Mouse (Mus musculus): ENCODE data around the gene Usp10. TPM values are rescaled to one million over a fixed set of nuclear protein-coding genes. Genes with fewer than 3 reads are reported as not detected.

The Usp10 gene
- total and polyA plus RNA-seq, 2 experiments, result 42.6 to 94.1 TPM

GRCm38 (mm10) chr8:119888012-119888411 is 22.1 kb upstream of the Usp10 start:
- Histone ChIP-seq H3K79me2 (ENCODE audit: control insufficient read depth, insufficient read depth, low read length) (no peaks in the 10 kb centered on the region), H3K9ac (ENCODE audit: low read depth, low read length) (no peak overlapping the region), H3K36me3 (ENCODE audit: control insufficient read depth, insufficient read depth, low read length) (no peaks in the 10 kb centered on the region), H3K27ac (replicated peaks; ENCODE audit: insufficient read depth, low read depth, low read length) (no peak overlapping the region), H3K27me3 (ENCODE audit: control insufficient read depth, insufficient read depth, low read length) (no peaks in the 10 kb centered on the region), H3K4me1 (ENCODE audit: control insufficient read depth, insufficient read depth, low read length) (peaks cover 10% of the 10 kb centered on the region), H3K4me3 (ENCODE audit: insufficient read depth, low read depth, low read length) (no peak overlapping the region)
- no peak for TF ChIP-seq POLR2A (IDR thresholded peaks at IDR 0.05; ENCODE audit: extremely low read depth, insufficient read depth, low read length)
- no peak for TF ChIP-seq CTCF (IDR thresholded peaks at IDR 0.05; ENCODE audit: low read depth, low read length)
- WGBS, result 92% methylated on average over 4 of the region's 4 CpGs
- DNase-seq (ENCODE audit: extremely low read depth, low read depth, low spot score), result no peak

GRCm38 (mm10) chr8:119897069-119897468 is 13.1 kb upstream of the Usp10 start:
- Histone ChIP-seq H3K9ac (ENCODE audit: low read depth, low read length) (no peak overlapping the region), H3K4me1 (ENCODE audit: control insufficient read depth, insufficient read depth, low read length) (peaks cover 10% of the 10 kb centered on the region; the same call in 1 of the 2 replicates), H3K79me2 (ENCODE audit: control insufficient read depth, insufficient read depth, low read length) (no peaks in the 10 kb centered on the region), H3K27ac (replicated peaks; ENCODE audit: insufficient read depth, low read depth, low read length) (0 out of 2 replicates have a peak overlapping the region, but pooled peaks have one; percentile 5), H3K4me3 (ENCODE audit: insufficient read depth, low read depth, low read length) (no peak overlapping the region), H3K27me3 (ENCODE audit: control insufficient read depth, insufficient read depth, low read length) (no peaks in the 10 kb centered on the region), H3K36me3 (ENCODE audit: control insufficient read depth, insufficient read depth, low read length) (no peaks in the 10 kb centered on the region)
- TF ChIP-seq POLR2A (IDR thresholded peaks at IDR 0.05; ENCODE audit: extremely low read depth, insufficient read depth, low read length) (no peak), CTCF (IDR thresholded peaks at IDR 0.05; ENCODE audit: low read depth, low read length) (no peak)
- peak; percentile 29 for DNase-seq (ENCODE audit: extremely low read depth, low read depth, low spot score)
- 81% methylated on average over 4 of the region's 4 CpGs for WGBS

- TF ChIP-seq POLR2A (IDR thresholded peaks at IDR 0.05; ENCODE audit: extremely low read depth, insufficient read depth, low read length), result no peak
- no peak for TF ChIP-seq CTCF (IDR thresholded peaks at IDR 0.05; ENCODE audit: low read depth, low read length)
- no peak overlapping the region for H3K27ac ChIP-seq (replicated peaks; ENCODE audit: insufficient read depth, low read depth, low read length)
- H3K79me2 ChIP-seq (ENCODE audit: control insufficient read depth, insufficient read depth, low read length), result no peaks in the 10 kb centered on the region
- no peaks in the 10 kb centered on the region for H3K36me3 ChIP-seq (ENCODE audit: control insufficient read depth, insufficient read depth, low read length)
- no peak overlapping the region for H3K9ac ChIP-seq (ENCODE audit: low read depth, low read length)
- peak; percentile 22 for DNase-seq (ENCODE audit: extremely low read depth, low read depth, low spot score)
- H3K27me3 ChIP-seq (ENCODE audit: control insufficient read depth, insufficient read depth, low read length), result no peaks in the 10 kb centered on the region
- peaks cover 10% of the 10 kb centered on the region; the same call in 1 of the 2 replicates for H3K4me1 ChIP-seq (ENCODE audit: control insufficient read depth, insufficient read depth, low read length)
- WGBS, result 35% methylated on average over 13 of the region's 13 CpGs
- H3K4me3 ChIP-seq (ENCODE audit: insufficient read depth, low read depth, low read length), result no peak overlapping the region
These were observed 12.2 kb upstream of the Usp10 start for GRCm38 (mm10) chr8:119897933-119898332.

GRCm38 (mm10) chr8:119901349-119901748 is 8.8 kb upstream of the Usp10 start:
- Histone ChIP-seq H3K9ac (ENCODE audit: low read depth, low read length) (peak overlapping the region; percentile 8; the same call in 1 of the 2 replicates), H3K27ac (replicated peaks; ENCODE audit: insufficient read depth, low read depth, low read length) (peak overlapping the region; percentile 32; the same call in 1 of the 2 replicates), H3K4me3 (ENCODE audit: insufficient read depth, low read depth, low read length) (no peak overlapping the region), H3K36me3 (ENCODE audit: control insufficient read depth, insufficient read depth, low read length) (no peaks in the 10 kb centered on the region), H3K4me1 (ENCODE audit: control insufficient read depth, insufficient read depth, low read length) (peaks cover 10% of the 10 kb centered on the region; the same call in 1 of the 2 replicates), H3K27me3 (ENCODE audit: control insufficient read depth, insufficient read depth, low read length) (no peaks in the 10 kb centered on the region), H3K79me2 (ENCODE audit: control insufficient read depth, insufficient read depth, low read length) (no peaks in the 10 kb centered on the region)
- WGBS, result 26% methylated on average over 3 of the region's 3 CpGs
- TF ChIP-seq POLR2A (IDR thresholded peaks at IDR 0.05; ENCODE audit: extremely low read depth, insufficient read depth, low read length), result no peak
- no peak for TF ChIP-seq CTCF (IDR thresholded peaks at IDR 0.05; ENCODE audit: low read depth, low read length)
- DNase-seq (ENCODE audit: extremely low read depth, low read depth, low spot score), result peak; percentile 82

GRCm38 (mm10) chr8:119901952-119902351 is 8.2 kb upstream of the Usp10 start:
- no peaks in the 10 kb centered on the region for H3K36me3 ChIP-seq (ENCODE audit: control insufficient read depth, insufficient read depth, low read length)
- no peak overlapping the region for H3K4me3 ChIP-seq (ENCODE audit: insufficient read depth, low read depth, low read length)
- no peak overlapping the region for H3K27ac ChIP-seq (replicated peaks; ENCODE audit: insufficient read depth, low read depth, low read length)
- no peak for TF ChIP-seq POLR2A (IDR thresholded peaks at IDR 0.05; ENCODE audit: extremely low read depth, insufficient read depth, low read length)
- TF ChIP-seq CTCF (IDR thresholded peaks at IDR 0.05; ENCODE audit: low read depth, low read length), result no peak
- H3K79me2 ChIP-seq (ENCODE audit: control insufficient read depth, insufficient read depth, low read length), result no peaks in the 10 kb centered on the region
- WGBS, result 80% methylated on average over 8 of the region's 8 CpGs
- no peaks in the 10 kb centered on the region for H3K27me3 ChIP-seq (ENCODE audit: control insufficient read depth, insufficient read depth, low read length)
- DNase-seq (ENCODE audit: extremely low read depth, low read depth, low spot score), result no peak
- H3K9ac ChIP-seq (ENCODE audit: low read depth, low read length), result no peak overlapping the region
- H3K4me1 ChIP-seq (ENCODE audit: control insufficient read depth, insufficient read depth, low read length), result peaks cover 9% of the 10 kb centered on the region; the same call in 1 of the 2 replicates

- H3K4me3 ChIP-seq (ENCODE audit: insufficient read depth, low read depth, low read length), result no peak overlapping the region
- no peak overlapping the region for H3K9ac ChIP-seq (ENCODE audit: low read depth, low read length)
- H3K27ac ChIP-seq (replicated peaks; ENCODE audit: insufficient read depth, low read depth, low read length), result no peak overlapping the region
- no peaks in the 10 kb centered on the region for H3K36me3 ChIP-seq (ENCODE audit: control insufficient read depth, insufficient read depth, low read length)
- no peak for DNase-seq (ENCODE audit: extremely low read depth, low read depth, low spot score)
- 73% methylated on average over 12 of the region's 12 CpGs for WGBS
- peaks cover 2% of the 10 kb centered on the region; the same call in 1 of the 2 replicates for H3K4me1 ChIP-seq (ENCODE audit: control insufficient read depth, insufficient read depth, low read length)
- H3K27me3 ChIP-seq (ENCODE audit: control insufficient read depth, insufficient read depth, low read length), result no peaks in the 10 kb centered on the region
- no peaks in the 10 kb centered on the region for H3K79me2 ChIP-seq (ENCODE audit: control insufficient read depth, insufficient read depth, low read length)
- TF ChIP-seq POLR2A (IDR thresholded peaks at IDR 0.05; ENCODE audit: extremely low read depth, insufficient read depth, low read length) (no peak), CTCF (IDR thresholded peaks at IDR 0.05; ENCODE audit: low read depth, low read length) (no peak)
These were observed 5.7 kb upstream of the Usp10 start for GRCm38 (mm10) chr8:119904323-119904911.
